Mouse (Mus musculus): ENCODE measurements around the gene Gpr146.

DNA sequence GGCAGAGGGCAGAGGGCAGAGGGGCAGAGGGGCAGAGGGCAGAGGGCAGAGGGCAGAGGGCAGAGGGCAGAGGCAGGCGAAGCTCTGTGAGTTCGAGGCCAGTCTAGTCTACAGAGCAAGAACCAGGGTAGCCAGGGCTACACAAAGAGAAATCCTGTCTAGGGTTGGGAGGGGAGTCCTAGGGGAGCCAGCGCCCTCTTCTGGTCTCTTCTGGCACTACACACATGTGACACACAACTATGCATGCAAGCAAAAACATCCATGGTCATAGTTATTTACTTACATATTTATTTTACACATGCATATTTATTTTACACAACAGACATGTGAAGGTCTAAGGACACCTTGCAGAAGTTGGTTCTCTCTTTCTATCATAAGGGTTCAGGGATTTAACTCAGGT lies 40.0 kb downstream of the Gpr146 start:
- TF ChIP-seq CTCF (IDR thresholded peaks at IDR 0.05; ENCODE audit: low read depth, low read length) (no peak), POLR2A (IDR thresholded peaks at IDR 0.05; ENCODE audit: borderline replicate concordance, low read depth, low read length) (no peak)

Measured in bone marrow macrophage, adult 2 months (primary cell).